In genomic region chr6:94401061-94401591, GRCm38 (mm10) we compare ENCODE assay signal across 8 mouse cellular contexts.
A peak's percentile ranks its signal among the peaks of the same experiment; 100 is the strongest.
DNase-seq lines count a peak whose midpoint lies in the region; ATAC-seq and TF ChIP-seq lines count a peak whose summit lies in the region.

No protein-coding gene starts in this region.

- H3K9me3 ChIP-seq in embryonic facial prominence, embryonic 11.5 days (replicated peaks; ENCODE audit: control insufficient read depth, low read length) = no peaks in the 10 kb centered on the region
- no peaks in the 10 kb centered on the region for H3K9me3 ChIP-seq in intestine, postnatal 0 days (ENCODE audit: control insufficient read depth)
- H3K9me3 ChIP-seq in midbrain, embryonic 11.5 days (ENCODE audit: control insufficient read depth, low read length) = no peaks in the 10 kb centered on the region
- no peaks in the 10 kb centered on the region for H3K9me3 ChIP-seq in liver, embryonic 11.5 days (ENCODE audit: control insufficient read depth, low read length)

- H3K36me3 ChIP-seq in embryonic facial prominence, embryonic 11.5 days (replicated peaks; ENCODE audit: control insufficient read depth, insufficient read depth, low read depth, low read length) = no peaks in the 10 kb centered on the region
- no peaks in the 10 kb centered on the region for H3K36me3 ChIP-seq in intestine, postnatal 0 days (ENCODE audit: control insufficient read depth, insufficient read depth)
- H3K36me3 ChIP-seq in midbrain, embryonic 11.5 days (ENCODE audit: control insufficient read depth, insufficient read depth, low read length) = no peaks in the 10 kb centered on the region
- H3K36me3 ChIP-seq in liver, embryonic 11.5 days (ENCODE audit: control insufficient read depth, insufficient read depth, low read length) = no peaks in the 10 kb centered on the region

- no peaks in the 10 kb centered on the region for H3K4me1 ChIP-seq in embryonic facial prominence, embryonic 11.5 days (ENCODE audit: control insufficient read depth, insufficient read depth, low read length)
- H3K4me1 ChIP-seq in intestine, postnatal 0 days (replicated peaks; ENCODE audit: control insufficient read depth, insufficient read depth, low read length) = peaks cover 2% of the 10 kb centered on the region; the same call in 1 of the 2 replicates
- peaks cover 15% of the 10 kb centered on the region for H3K4me1 ChIP-seq in midbrain, embryonic 11.5 days (ENCODE audit: control insufficient read depth, insufficient read depth, low read length)
- H3K4me1 ChIP-seq in liver, embryonic 11.5 days (replicated peaks; ENCODE audit: control insufficient read depth, insufficient read depth, low read length) = no peaks in the 10 kb centered on the region

- H3K4me2 ChIP-seq in embryonic facial prominence, embryonic 11.5 days (ENCODE audit: low read depth, low read length) = no peak overlapping the region
- H3K4me2 ChIP-seq in intestine, postnatal 0 days (replicated peaks; ENCODE audit: low read depth) = peak overlapping the region; percentile 70
- peak overlapping the region; percentile 0; the same call in 1 of the 2 replicates for H3K4me2 ChIP-seq in midbrain, embryonic 11.5 days
- no peak overlapping the region for H3K4me2 ChIP-seq in liver, embryonic 11.5 days

- H3K4me3 ChIP-seq in left cerebral cortex, adult 2 months = peak overlapping the region; percentile 36
- no peak overlapping the region for H3K4me3 ChIP-seq in embryonic facial prominence, embryonic 11.5 days (ENCODE audit: low read depth, low read length)
- H3K4me3 ChIP-seq in intestine, postnatal 0 days (ENCODE audit: low read depth, low read length) = peak overlapping the region; percentile 26; the same call in 1 of the 2 replicates
- H3K4me3 ChIP-seq in midbrain, embryonic 11.5 days (ENCODE audit: low read depth, low read length) = no peak overlapping the region
- H3K4me3 ChIP-seq in liver, embryonic 11.5 days (ENCODE audit: low read depth, low read length) = no peak overlapping the region

- peak; percentile 72; the same call in 1 of the 2 replicates for ATAC-seq in embryonic facial prominence, embryonic 11.5 days (replicated peaks; ENCODE audit: insufficient number of reproducible peaks, low FRiP score, low TSS enrichment, low read depth)
- ATAC-seq in intestine, postnatal 0 days = no peak
- ATAC-seq in midbrain, embryonic 11.5 days (ENCODE audit: low FRiP score) = peak; percentile 84
- no peak for ATAC-seq in granulocyte monocyte progenitor cell, adult 5-6 weeks (replicated peaks; ENCODE audit: poor library complexity, severe bottlenecking)
- no peak for ATAC-seq in liver, embryonic 11.5 days (replicated peaks; ENCODE audit: low FRiP score)

- H3K27me3 ChIP-seq in embryonic facial prominence, embryonic 11.5 days (ENCODE audit: control insufficient read depth, insufficient read depth, low read length) = no peaks in the 10 kb centered on the region
- H3K27me3 ChIP-seq in intestine, postnatal 0 days (replicated peaks; ENCODE audit: control insufficient read depth, insufficient read depth, low read length) = no peaks in the 10 kb centered on the region
- H3K27me3 ChIP-seq in midbrain, embryonic 11.5 days (ENCODE audit: control insufficient read depth, insufficient read depth, low read length) = no peaks in the 10 kb centered on the region
- no peaks in the 10 kb centered on the region for H3K27me3 ChIP-seq in liver, embryonic 11.5 days (replicated peaks; ENCODE audit: control insufficient read depth, insufficient read depth, low read length)

- peak; percentile 28 to 39 for DNase-seq in left cerebral cortex, adult 2 months (ENCODE audit: extremely low spot score in 1 of 2, low spot score in 2 of 2)
- no peak for DNase-seq in left cerebral cortex, adult 11 months (ENCODE audit: low spot score)
- peak; percentile 51 for DNase-seq in embryonic facial prominence, embryonic 11.5 days (ENCODE audit: low spot score)
- DNase-seq in midbrain, embryonic 11.5 days (ENCODE audit: low spot score, missing footprints) = peak; percentile 89
- DNase-seq in spleen, adult 18-20 months = no peak
- DNase-seq in liver, embryonic 11.5 days (ENCODE audit: low spot score) = no peak

- H3K27ac ChIP-seq in left cerebral cortex, adult 2 months = no peak overlapping the region
- no peak overlapping the region for H3K27ac ChIP-seq in embryonic facial prominence, embryonic 11.5 days (replicated peaks; ENCODE audit: low read depth, low read length)
- H3K27ac ChIP-seq in intestine, postnatal 0 days (ENCODE audit: low read depth, low read length) = no peak overlapping the region
- peak overlapping the region; percentile 32; the same call in 1 of the 2 replicates for H3K27ac ChIP-seq in midbrain, embryonic 11.5 days (ENCODE audit: low read depth, low read length)
- H3K27ac ChIP-seq in liver, embryonic 11.5 days (ENCODE audit: low read depth, low read length) = no peak overlapping the region

- intact Hi-C loops in left cerebral cortex, adult 2 months (cut with DNase I) = no loop called here

- H3K9ac ChIP-seq in embryonic facial prominence, embryonic 11.5 days (replicated peaks; ENCODE audit: low read length) = no peak overlapping the region
- H3K9ac ChIP-seq in intestine, postnatal 0 days (ENCODE audit: low read depth, low read length) = no peak overlapping the region
- H3K9ac ChIP-seq in midbrain, embryonic 11.5 days (ENCODE audit: low read length) = no peak overlapping the region
- no peak overlapping the region for H3K9ac ChIP-seq in liver, embryonic 11.5 days (ENCODE audit: low read depth, low read length)

- TF ChIP-seq CTCF in left cerebral cortex, adult 2 months (IDR thresholded peaks at IDR 0.05) = no peak
- no peak for TF ChIP-seq CTCF in intestine, postnatal 0 days (IDR thresholded peaks at IDR 0.05; ENCODE audit: low read depth)

- 14% methylated on average over 14 of the region's 14 CpGs for WGBS in embryonic facial prominence, embryonic 11.5 days
- 25% methylated on average over 14 of the region's 14 CpGs for WGBS in intestine, postnatal 0 days
- WGBS in midbrain, embryonic 11.5 days = 31% methylated on average over 14 of the region's 14 CpGs
- 53% methylated on average over 14 of the region's 14 CpGs for WGBS in liver, embryonic 11.5 days

Comparison
In these comparisons a context has a peak if more than half of its experiments do, and no peak if none do; other contexts are left out.
1. DNase-seq: peak in left cerebral cortex, adult 2 months (2 of 2), embryonic facial prominence, embryonic 11.5 days (single experiment) and midbrain, embryonic 11.5 days (single experiment); none in left cerebral cortex, adult 11 months (single experiment), spleen, adult 18-20 months (0 of 2) and liver, embryonic 11.5 days (single experiment).
2. H3K4me3 ChIP-seq: peak in left cerebral cortex, adult 2 months (single experiment) and intestine, postnatal 0 days (single experiment); none in embryonic facial prominence, embryonic 11.5 days (single experiment), midbrain, embryonic 11.5 days (single experiment) and liver, embryonic 11.5 days (single experiment).
3. ATAC-seq: peak in embryonic facial prominence, embryonic 11.5 days (single experiment) and midbrain, embryonic 11.5 days (single experiment); none in intestine, postnatal 0 days (single experiment), granulocyte monocyte progenitor cell, adult 5-6 weeks (single experiment) and liver, embryonic 11.5 days (single experiment).
4. H3K4me2 ChIP-seq: peak in intestine, postnatal 0 days (single experiment) and midbrain, embryonic 11.5 days (single experiment); none in embryonic facial prominence, embryonic 11.5 days (single experiment) and liver, embryonic 11.5 days (single experiment).